Mouse (Mus musculus) heart, embryonic 13.5 days (tissue): ENCODE results near the gene Tmem273. TPM values are rescaled to one million over a fixed set of nuclear protein-coding genes. Genes with fewer than 3 reads are reported as not detected.
A peak's percentile ranks its signal among the peaks of the same experiment; 100 is the strongest.

Experiments
- ATAC-seq: fragments of 200-750 bp; cut with Nextera tagmentation; 2 replicates; pipeline ENCODE4 v1.8.0; 2017; ENCODE audit warnings: moderate TSS enrichment; ENCODE audit not compliant: insufficient number of reproducible peaks, low FRiP score, low TSS enrichment; ENCODE audit errors: extremely low read depth
- H3K27ac ChIP-seq: fragments of 300-500 bp; sonication (generic); replicated peaks from 2 replicates; pipeline ENCODE4 v1.5.1; 2015; ENCODE audit warnings: moderate library complexity, mild to moderate bottlenecking, inconsistent platforms
- H3K27me3 ChIP-seq: fragments of 300-500 bp; sonication (generic); replicated peaks from 2 replicates; pipeline ENCODE4 v1.6.1; 2015; ENCODE audit warnings: mild to moderate bottlenecking, inconsistent platforms
- H3K36me3 ChIP-seq: fragments of 300-500 bp; sonication (generic); 2 replicates; pipeline ENCODE4 v1.6.1; 2015; ENCODE audit warnings: mild to moderate bottlenecking, inconsistent platforms
- H3K4me1 ChIP-seq: fragments of 300-500 bp; sonication (generic); 2 replicates; pipeline ENCODE4 v1.6.1; 2015; ENCODE audit warnings: inconsistent platforms
- H3K4me2 ChIP-seq: fragments of 300-500 bp; sonication (generic); 2 replicates; pipeline ENCODE4 v1.6.1; 2015; ENCODE audit warnings: inconsistent platforms, mild to moderate bottlenecking, moderate library complexity
- H3K4me3 ChIP-seq: fragments of 300-500 bp; sonication (generic); 2 replicates; pipeline ENCODE4 v1.5.1; 2015; ENCODE audit warnings: moderate library complexity, mild to moderate bottlenecking, inconsistent platforms
- H3K9ac ChIP-seq: fragments of 300-500 bp; sonication (generic); 2 replicates; pipeline ENCODE4 v1.6.1; 2015; ENCODE audit warnings: inconsistent platforms, mild to moderate bottlenecking, moderate library complexity
- H3K9me3 ChIP-seq: fragments of 300-500 bp; sonication (generic); 2 replicates; pipeline ENCODE4 v1.6.1; 2016; ENCODE audit warnings: inconsistent platforms
- WGBS: fragments of 180-500 bp; shearing (Covaris S2); methylation state at CpG from one replicate; pipeline ENCODE4 v1.1.7; 2015; ENCODE audit warnings: mixed read lengths; 5-methylcytosine and 5-hydroxymethylcytosine counted together
- polyA plus RNA-seq: library from polyadenylated mRNA; unstranded; fragments of >200 nt; fragmentation: Nextera tagmentation; extraction: Ambion mirVana; gene quantifications from 2 replicates; pipeline ENCODE4 v1.2.1, GENCODE M21; 2015

Tmem273 gene
- polyA plus RNA-seq, 1 experiment from 2014 or later = 0.76 TPM

DNA sequence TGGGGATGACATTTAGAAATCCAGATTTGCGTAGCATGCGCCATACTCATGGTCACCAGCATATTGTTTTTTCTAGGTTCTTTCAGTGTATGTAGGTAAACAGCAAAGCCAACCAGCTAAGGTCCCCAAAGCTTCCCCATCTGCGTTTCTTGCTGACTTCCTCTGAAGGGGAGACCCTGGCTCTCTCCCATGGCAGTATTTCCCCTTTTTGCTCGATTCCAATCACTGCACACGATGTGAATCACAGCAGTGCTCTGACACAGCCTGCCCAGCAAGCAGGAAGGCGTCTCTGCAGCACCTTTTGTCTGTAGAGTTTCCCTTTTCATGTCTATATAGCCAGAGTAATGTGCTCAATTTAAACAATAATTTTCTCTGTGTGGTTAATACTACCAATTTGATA, 26.7 kb downstream of the Tmem273 start:
- no peaks in the 10 kb centered on the region for H3K36me3 ChIP-seq
- H3K27ac ChIP-seq = no peak overlapping the region
- 68% methylated on average over 6 of the region's 6 CpGs for WGBS
- no peak overlapping the region for H3K4me3 ChIP-seq
- no peak overlapping the region for H3K9ac ChIP-seq
- ATAC-seq = no peak
- no peaks in the 10 kb centered on the region; the same call in 1 of the 2 replicates for H3K27me3 ChIP-seq
- no peak overlapping the region for H3K4me2 ChIP-seq
- H3K4me1 ChIP-seq = peaks cover 27% of the 10 kb centered on the region
- no peaks in the 10 kb centered on the region for H3K9me3 ChIP-seq

GRCm38 (mm10) chr14:32814961-32815360, 29.2 kb downstream of the Tmem273 start:
- Histone ChIP-seq H3K4me1 (peaks cover 50% of the 10 kb centered on the region), H3K27ac (no peak overlapping the region), H3K27me3 (no peaks in the 10 kb centered on the region), H3K4me3 (no peak overlapping the region), H3K4me2 (no peak overlapping the region), H3K36me3 (no peaks in the 10 kb centered on the region), H3K9ac (no peak overlapping the region), H3K9me3 (no peaks in the 10 kb centered on the region)
- no peak for ATAC-seq
- WGBS = 41% methylated on average over 4 of the region's 4 CpGs

DNA sequence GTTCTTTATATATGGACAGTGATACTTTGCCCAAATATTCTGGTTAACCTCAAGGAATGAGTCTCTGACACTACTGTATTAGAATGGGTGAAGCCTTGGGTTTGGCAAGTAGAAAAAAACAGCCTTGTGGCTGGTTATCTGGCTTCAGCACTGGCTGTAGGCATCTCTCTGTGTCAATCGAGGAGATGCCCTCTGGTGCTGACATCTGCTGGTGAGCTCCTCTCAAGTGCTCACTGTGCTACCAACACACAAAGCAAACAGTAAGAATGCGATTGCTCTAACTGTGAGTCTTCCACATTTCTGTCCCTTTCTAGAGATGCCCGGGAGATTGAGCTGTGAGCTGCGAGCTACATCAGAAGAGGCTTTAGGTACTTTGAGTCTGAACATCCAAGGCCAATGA, 30.8 kb downstream of the Tmem273 start:
- no peak overlapping the region for H3K4me3 ChIP-seq
- peaks cover 50% of the 10 kb centered on the region for H3K4me1 ChIP-seq
- peak overlapping the region; percentile 46 for H3K27ac ChIP-seq
- 61% methylated on average over 4 of the region's 4 CpGs for WGBS
- no peaks in the 10 kb centered on the region for H3K36me3 ChIP-seq
- H3K9ac ChIP-seq = no peak overlapping the region
- no peaks in the 10 kb centered on the region for H3K9me3 ChIP-seq
- H3K27me3 ChIP-seq = no peaks in the 10 kb centered on the region
- no peak for ATAC-seq
- no peak overlapping the region for H3K4me2 ChIP-seq

DNA sequence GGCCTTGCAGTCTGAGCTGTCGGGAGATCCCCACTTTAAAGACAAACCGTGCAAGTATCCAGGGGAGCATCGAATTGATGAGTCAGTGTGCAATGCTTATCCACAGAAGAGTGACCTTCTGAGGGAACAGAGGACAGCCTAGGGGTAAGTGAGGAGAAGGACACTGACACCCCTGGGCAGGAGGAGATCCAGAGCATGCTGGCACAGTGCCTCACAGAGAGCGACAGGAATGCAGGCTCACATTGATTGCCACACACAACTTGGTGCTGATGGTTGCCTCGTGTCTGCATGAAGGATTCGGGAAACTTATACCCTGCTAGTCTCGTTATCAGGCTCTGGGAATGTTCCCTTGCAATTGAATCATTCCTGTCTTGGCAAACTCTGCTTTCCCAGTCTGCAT, 31.5 kb downstream of the Tmem273 start:
- ATAC-seq = peak; percentile 60
- H3K4me1 ChIP-seq = peaks cover 50% of the 10 kb centered on the region
- H3K9me3 ChIP-seq = no peaks in the 10 kb centered on the region
- no peaks in the 10 kb centered on the region for H3K36me3 ChIP-seq
- 21% methylated on average over 7 of the region's 7 CpGs for WGBS
- H3K27me3 ChIP-seq = no peaks in the 10 kb centered on the region
- peak overlapping the region; percentile 33 for H3K4me2 ChIP-seq
- peak overlapping the region; percentile 46 for H3K27ac ChIP-seq
- no peak overlapping the region for H3K9ac ChIP-seq
- no peak overlapping the region for H3K4me3 ChIP-seq

DNA sequence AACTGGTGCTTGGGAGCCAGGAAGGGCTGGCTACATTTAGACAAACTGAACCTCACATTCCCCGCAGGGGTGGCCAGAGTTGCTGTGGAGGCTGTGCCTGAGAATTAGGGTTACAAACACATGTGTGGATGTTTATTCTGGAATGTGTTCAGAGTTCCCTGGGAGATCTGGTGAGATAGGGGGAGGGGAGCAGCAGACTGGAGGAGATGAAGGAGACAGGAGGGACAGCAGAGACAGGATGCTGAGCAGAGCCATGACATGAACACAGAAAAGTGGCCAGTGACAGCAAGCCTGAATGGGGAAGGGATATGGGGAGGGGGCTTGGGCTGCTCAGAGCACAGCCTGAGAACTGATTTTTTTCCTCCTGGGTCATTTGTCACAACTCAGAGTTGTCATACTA, 33.5 kb downstream of the Tmem273 start:
- no peak overlapping the region for H3K27ac ChIP-seq
- no peak overlapping the region for H3K4me3 ChIP-seq
- peaks cover 57% of the 10 kb centered on the region for H3K4me1 ChIP-seq
- no peak overlapping the region for H3K9ac ChIP-seq
- H3K4me2 ChIP-seq = no peak overlapping the region
- no peaks in the 10 kb centered on the region for H3K27me3 ChIP-seq
- H3K9me3 ChIP-seq = no peaks in the 10 kb centered on the region
- 52% methylated on average over 1 of the region's 1 CpGs for WGBS
- ATAC-seq = no peak
- H3K36me3 ChIP-seq = no peaks in the 10 kb centered on the region

- Histone ChIP-seq H3K27me3 (no peaks in the 10 kb centered on the region), H3K4me1 (peaks cover 49% of the 10 kb centered on the region), H3K36me3 (no peaks in the 10 kb centered on the region), H3K9ac (no peak overlapping the region), H3K4me3 (no peak overlapping the region), H3K27ac (no peak overlapping the region), H3K4me2 (no peak overlapping the region), H3K9me3 (no peaks in the 10 kb centered on the region)
- 72% methylated on average over 4 of the region's 4 CpGs for WGBS
- no peak for ATAC-seq
These were observed 37.0 kb downstream of the Tmem273 start for GRCm38 (mm10) chr14:32822812-32823211.

DNA sequence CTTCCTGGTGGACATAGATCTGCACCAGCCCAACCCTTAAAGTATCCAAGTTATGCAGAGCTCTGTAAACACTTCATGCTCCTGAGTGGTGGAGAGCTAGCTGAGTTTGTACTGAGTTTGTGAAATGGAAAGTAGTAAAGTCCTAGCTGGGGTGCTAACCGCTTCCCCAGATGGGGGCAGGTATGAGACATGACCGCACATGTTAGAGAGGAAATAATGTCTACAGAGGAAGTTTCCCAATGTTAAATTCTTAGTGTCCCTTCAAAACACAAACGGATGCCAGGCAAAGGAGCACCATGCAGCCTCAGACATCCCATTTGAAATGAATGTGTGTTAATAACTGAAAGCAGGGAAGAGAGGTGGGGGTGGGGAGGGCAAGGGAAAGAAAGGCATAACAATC, 38.1 kb downstream of the Tmem273 start:
- Histone ChIP-seq H3K4me2 (no peak overlapping the region), H3K4me3 (no peak overlapping the region), H3K36me3 (no peaks in the 10 kb centered on the region), H3K9me3 (no peaks in the 10 kb centered on the region), H3K9ac (no peak overlapping the region), H3K27me3 (no peaks in the 10 kb centered on the region), H3K4me1 (peaks cover 47% of the 10 kb centered on the region), H3K27ac (no peak overlapping the region)
- ATAC-seq = no peak
- WGBS = 79% methylated on average over 3 of the region's 3 CpGs

DNA sequence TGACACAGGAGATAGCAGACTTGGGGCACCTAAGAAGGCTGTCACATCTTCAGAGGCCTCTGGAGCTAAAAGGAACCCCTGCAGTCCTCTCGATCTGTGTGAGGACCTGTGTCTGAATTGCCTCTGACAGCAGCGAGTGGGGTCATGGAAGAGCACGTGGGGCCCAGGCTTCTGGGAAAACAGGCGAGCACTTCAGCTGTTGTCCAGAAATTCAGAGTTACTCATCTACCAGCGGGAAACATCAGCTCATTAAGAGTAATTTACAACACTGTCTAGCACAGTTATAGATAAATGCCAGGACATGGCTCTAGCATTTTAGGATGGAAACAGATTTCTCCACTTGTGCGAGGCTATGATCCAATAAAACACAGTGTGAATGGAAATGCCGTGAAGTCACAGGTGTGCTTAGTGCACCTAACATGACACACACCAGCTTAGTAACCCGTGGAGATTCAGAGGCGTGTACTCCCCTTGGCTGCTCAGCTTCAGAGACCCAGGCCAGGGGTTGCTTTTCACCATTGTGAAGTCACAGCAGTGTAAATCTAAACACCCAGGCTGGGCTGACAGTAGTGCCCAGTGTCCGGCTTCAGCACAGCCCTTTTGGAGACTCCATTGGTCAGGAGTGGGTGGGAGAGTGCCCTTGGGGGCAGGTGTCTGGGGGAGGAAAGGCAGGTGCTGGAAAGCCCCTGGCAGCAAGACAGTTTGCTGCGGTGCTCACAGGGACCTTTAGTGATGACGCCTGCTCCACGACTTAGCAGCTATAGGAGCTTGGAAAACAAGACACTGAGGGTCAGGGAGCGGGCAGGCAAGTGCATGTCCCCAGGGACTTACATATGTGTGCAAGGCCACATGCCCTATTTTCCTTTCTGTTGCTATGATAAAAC, 38.7 kb downstream of the Tmem273 start:
- Histone ChIP-seq H3K4me1 (peaks cover 41% of the 10 kb centered on the region), H3K4me2 (no peak overlapping the region), H3K27ac (no peak overlapping the region), H3K9me3 (no peaks in the 10 kb centered on the region), H3K27me3 (no peaks in the 10 kb centered on the region), H3K4me3 (no peak overlapping the region), H3K9ac (no peak overlapping the region), H3K36me3 (no peaks in the 10 kb centered on the region)
- WGBS = 55% methylated on average over 14 of the region's 14 CpGs
- no peak for ATAC-seq

DNA sequence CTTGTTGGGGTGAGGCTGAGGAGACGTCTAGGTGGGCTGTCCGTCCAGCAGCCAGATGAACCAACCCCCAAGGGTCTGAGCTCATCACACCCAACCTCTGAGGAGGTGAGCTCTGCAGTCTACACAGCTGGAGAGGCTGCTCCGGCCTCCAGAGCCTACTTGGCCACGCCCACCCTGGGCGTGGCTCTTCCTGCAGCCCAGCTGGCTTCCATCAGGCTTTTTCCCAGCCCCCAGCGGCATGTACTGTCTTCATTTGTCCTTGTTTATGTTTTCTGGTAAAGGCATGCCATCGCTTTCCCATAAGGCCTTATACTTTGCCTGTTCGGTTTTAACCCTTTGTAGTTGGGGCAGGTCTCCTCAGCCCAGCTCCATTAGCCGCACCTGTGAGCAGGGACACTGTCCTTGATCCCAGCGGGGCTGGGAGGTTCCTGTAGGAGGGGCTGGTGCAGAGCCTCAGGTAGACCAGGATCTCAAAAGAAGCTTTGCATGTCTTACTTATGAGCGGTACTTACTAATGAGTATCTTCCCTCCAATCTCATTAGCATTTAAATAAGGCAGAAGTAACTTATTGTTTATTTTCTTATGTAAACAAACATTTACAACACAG, 39.8 kb downstream of the Tmem273 start:
- Histone ChIP-seq H3K9me3 (no peaks in the 10 kb centered on the region), H3K9ac (no peak overlapping the region), H3K27ac (no peak overlapping the region), H3K27me3 (no peaks in the 10 kb centered on the region), H3K4me3 (no peak overlapping the region), H3K4me2 (peak overlapping the region; percentile 42), H3K4me1 (peaks cover 39% of the 10 kb centered on the region), H3K36me3 (no peaks in the 10 kb centered on the region)
- peak; percentile 65; the same call in 1 of the 2 replicates for ATAC-seq
- WGBS = 11% methylated on average over 11 of the region's 11 CpGs

DNA sequence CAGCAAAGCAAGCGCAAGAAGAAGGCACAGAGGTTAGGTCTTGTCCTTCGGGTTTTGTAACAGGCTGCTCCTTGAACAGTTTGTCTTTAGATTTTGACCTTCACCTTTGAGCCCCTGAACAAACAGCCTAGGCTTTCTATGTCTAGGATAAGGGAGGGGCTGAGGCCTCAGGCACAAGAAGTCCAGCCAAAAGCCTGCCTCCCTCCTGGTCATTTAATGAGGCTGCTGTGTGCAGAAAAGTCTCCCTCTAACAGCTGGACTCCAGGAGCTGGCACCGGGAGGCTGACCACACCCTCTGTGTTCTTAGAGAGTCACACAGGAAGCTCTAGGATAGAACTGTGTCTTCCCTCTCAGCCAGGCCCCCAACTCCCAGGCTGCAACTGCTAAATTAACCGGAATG, 41.4 kb downstream of the Tmem273 start:
- Histone ChIP-seq H3K9me3 (no peaks in the 10 kb centered on the region), H3K4me1 (peaks cover 39% of the 10 kb centered on the region), H3K27ac (no peak overlapping the region), H3K9ac (no peak overlapping the region), H3K36me3 (no peaks in the 10 kb centered on the region), H3K27me3 (no peaks in the 10 kb centered on the region), H3K4me3 (no peak overlapping the region), H3K4me2 (no peak overlapping the region)
- 55% methylated on average over 4 of the region's 4 CpGs for WGBS
- no peak for ATAC-seq

DNA sequence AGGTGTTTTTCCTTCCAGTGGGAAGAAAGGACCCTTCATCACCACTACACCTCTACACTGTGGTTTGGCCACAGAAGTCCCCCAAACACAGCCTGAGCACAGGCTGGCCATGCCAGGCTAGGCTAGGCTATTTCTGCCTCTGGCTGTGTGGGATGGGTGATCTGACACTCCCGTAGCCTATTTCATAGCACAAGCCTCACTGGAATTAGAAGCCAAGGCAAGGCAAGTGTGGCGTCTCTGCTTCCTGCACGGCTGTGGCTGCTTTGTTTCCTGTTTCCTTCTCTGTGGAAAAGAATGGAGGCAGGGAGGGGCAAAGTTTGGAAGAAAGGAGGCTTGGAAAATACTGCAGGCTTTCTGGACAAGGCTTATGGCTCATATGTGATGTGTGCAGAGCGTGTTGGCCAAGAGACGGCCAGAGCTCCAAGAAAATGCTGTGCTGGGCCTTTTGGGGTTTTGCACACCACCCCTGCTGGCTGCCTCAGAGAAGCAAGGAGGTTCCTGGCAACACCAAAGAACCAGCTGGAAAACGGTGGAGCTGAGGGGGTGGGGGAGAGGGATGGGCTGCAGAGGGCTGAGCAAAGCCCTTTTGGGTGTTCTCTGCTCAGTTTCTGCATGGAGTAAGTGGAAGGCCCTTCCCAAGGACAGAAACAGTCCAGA, 42.4 kb downstream of the Tmem273 start:
- WGBS = 51% methylated on average over 6 of the region's 6 CpGs
- Histone ChIP-seq H3K9ac (no peak overlapping the region), H3K36me3 (no peaks in the 10 kb centered on the region), H3K27ac (peak overlapping the region; percentile 44), H3K4me3 (no peak overlapping the region), H3K4me2 (no peak overlapping the region), H3K9me3 (no peaks in the 10 kb centered on the region), H3K4me1 (peaks cover 43% of the 10 kb centered on the region), H3K27me3 (no peaks in the 10 kb centered on the region)
- ATAC-seq = no peak
